Mouse (Mus musculus) adrenal gland, postnatal 36 days (tissue): ENCODE results near the gene Gm597. TPM values are rescaled to one million over a fixed set of nuclear protein-coding genes. Genes with fewer than 3 reads are reported as not detected.

Source experiments
- DNase-seq, 2 experiments: peaks; one replicate each; pipeline ENCODE4 v3.0.0; 2021; ENCODE audit warnings: mixed read lengths in 1 of 2
- long read RNA-seq, 2 experiments: library from polyadenylated mRNA; stranded (forward); transcript quantifications; one replicate each; pipeline ENCODE4 v2.0.0; 2021; ENCODE audit warnings: borderline sequencing depth in 2 of 2
- total RNA-seq, 2 experiments: library from RNA; stranded (reverse); gene quantifications; 2 replicates each; pipeline ENCODE4 v1.2.3; 2021

Gm597 gene
- not detected for total RNA-seq
- long read RNA-seq, experiment 1 = 0 reads
- long read RNA-seq, experiment 2 = 0 reads

DNA sequence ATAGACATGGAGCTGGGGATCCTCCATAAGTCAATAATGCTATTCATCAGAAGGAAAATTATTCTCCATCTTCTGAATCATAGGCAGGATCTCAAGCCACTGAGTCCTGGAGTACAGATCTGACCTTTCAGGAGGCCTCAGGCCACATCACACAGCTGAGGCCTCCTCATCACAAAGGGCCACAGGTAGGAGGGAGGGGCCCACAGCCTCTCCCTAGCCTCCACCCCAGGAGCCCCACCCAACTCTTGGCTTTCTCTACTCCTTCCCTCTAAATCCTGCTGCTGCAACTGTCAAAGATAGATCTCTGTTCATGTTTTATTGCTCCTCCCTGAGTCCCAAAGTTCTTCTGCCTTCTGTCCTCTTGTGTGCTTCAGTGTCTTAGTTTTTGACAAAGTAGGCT lies at the start of gene Gm597:
Gene Gm597, minus strand, starts transcription at position 101 of the 400 bp plus-strand sequence.
- no peak for DNase-seq

DNA sequence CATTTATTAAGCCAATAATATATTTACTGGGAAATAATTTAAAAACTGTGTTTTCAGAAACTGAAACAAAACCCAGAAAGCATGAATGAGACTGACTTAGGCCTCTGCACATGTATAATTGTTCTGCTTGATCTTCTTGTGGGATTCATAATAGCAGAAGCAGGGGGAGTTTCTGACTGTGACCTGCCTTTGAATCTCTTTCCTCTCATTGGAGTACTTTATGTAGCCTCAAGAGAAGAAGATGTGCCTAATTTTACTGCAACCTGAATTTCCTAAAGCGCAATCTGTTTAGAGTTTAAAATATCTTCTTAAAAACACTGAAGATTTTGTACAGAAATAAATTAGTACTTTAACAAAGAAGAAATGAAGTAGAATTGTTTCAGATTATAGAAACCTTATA lies 27.6 kb upstream of the Gm597 start:
- DNase-seq = no peak

DNA sequence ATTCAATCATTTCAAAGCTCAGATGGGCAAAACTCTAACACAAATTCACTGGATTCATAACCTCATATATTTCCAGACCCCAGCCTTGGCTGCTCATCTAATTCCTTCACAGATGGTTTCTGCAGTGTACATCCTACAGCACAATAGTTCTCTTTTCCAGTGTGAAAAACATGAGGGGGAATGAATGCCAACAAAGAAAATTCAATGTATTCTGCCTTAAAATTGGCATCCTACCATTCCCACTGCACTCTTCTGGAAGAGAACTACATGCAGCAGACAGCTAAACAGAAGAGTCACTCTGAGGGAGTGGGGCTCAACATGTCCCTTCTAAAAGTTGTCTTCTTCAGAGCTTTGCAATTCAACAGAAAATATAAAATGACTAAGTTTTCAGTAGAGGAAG lies 26.6 kb upstream of the Gm597 start:
- no peak for DNase-seq

- no peak for DNase-seq
These were observed 20.8 kb upstream of the Gm597 start for GRCm38 (mm10) chr1:28800881-28801280.
